Mouse (Mus musculus): ENCODE measurements around the gene Dennd6b. TPM values are rescaled to one million over a fixed set of nuclear protein-coding genes. Genes with fewer than 3 reads are reported as not detected.

Dennd6b gene
- polyA plus RNA-seq, 1 experiment from 2014 or later: 3.2 TPM

GRCm38 (mm10) chr15:89147895-89148294 is 48.4 kb downstream of the Dennd6b start:
- Histone ChIP-seq H3K9me3 (ENCODE audit: control insufficient read depth) (no peaks in the 10 kb centered on the region), H3K36me3 (ENCODE audit: control insufficient read depth, insufficient read depth) (no peaks in the 10 kb centered on the region), H3K9ac (ENCODE audit: low read depth, low read length) (no peak overlapping the region), H3K4me2 (replicated peaks; ENCODE audit: low read depth) (no peak overlapping the region), H3K4me3 (ENCODE audit: low read depth, low read length) (no peak overlapping the region), H3K4me1 (replicated peaks; ENCODE audit: control insufficient read depth, insufficient read depth, low read length) (peaks cover 3% of the 10 kb centered on the region; the same call in 1 of the 2 replicates), H3K27ac (ENCODE audit: low read depth, low read length) (no peak overlapping the region), H3K27me3 (replicated peaks; ENCODE audit: control insufficient read depth, insufficient read depth, low read length) (peaks cover 48% of the 10 kb centered on the region)
- ATAC-seq: no peak
- 54% methylated on average over 4 of the region's 4 CpGs for WGBS
- no peak for TF ChIP-seq CTCF (IDR thresholded peaks at IDR 0.05; ENCODE audit: low read depth)

- no peak for TF ChIP-seq CTCF (IDR thresholded peaks at IDR 0.05; ENCODE audit: low read depth)
- 21% methylated on average over 10 of the region's 10 CpGs for WGBS
- no peaks in the 10 kb centered on the region for H3K36me3 ChIP-seq (ENCODE audit: control insufficient read depth, insufficient read depth)
- peaks cover 3% of the 10 kb centered on the region; the same call in 1 of the 2 replicates for H3K4me1 ChIP-seq (replicated peaks; ENCODE audit: control insufficient read depth, insufficient read depth, low read length)
- H3K9me3 ChIP-seq (ENCODE audit: control insufficient read depth): no peaks in the 10 kb centered on the region
- peaks cover 52% of the 10 kb centered on the region for H3K27me3 ChIP-seq (replicated peaks; ENCODE audit: control insufficient read depth, insufficient read depth, low read length)
- no peak for ATAC-seq
- H3K27ac ChIP-seq (ENCODE audit: low read depth, low read length): no peak overlapping the region
- peak overlapping the region; percentile 58; the same call in 1 of the 2 replicates for H3K4me2 ChIP-seq (replicated peaks; ENCODE audit: low read depth)
- H3K9ac ChIP-seq (ENCODE audit: low read depth, low read length): no peak overlapping the region
- peak overlapping the region; percentile 28 for H3K4me3 ChIP-seq (ENCODE audit: low read depth, low read length)
Observed at GRCm38 (mm10) chr15:89147456-89147855, 48.8 kb downstream of the Dennd6b start.

GRCm38 (mm10) chr15:89147024-89147423 is 49.3 kb downstream of the Dennd6b start:
- WGBS: 8% methylated on average over 15 of the region's 16 CpGs

GRCm38 (mm10) chr15:89146537-89146936 is 49.8 kb downstream of the Dennd6b start:
- Histone ChIP-seq H3K36me3 (ENCODE audit: control insufficient read depth, insufficient read depth) (no peaks in the 10 kb centered on the region), H3K4me1 (replicated peaks; ENCODE audit: control insufficient read depth, insufficient read depth, low read length) (peaks cover 3% of the 10 kb centered on the region; the same call in 1 of the 2 replicates), H3K27ac (ENCODE audit: low read depth, low read length) (no peak overlapping the region), H3K9ac (ENCODE audit: low read depth, low read length) (no peak overlapping the region), H3K4me2 (replicated peaks; ENCODE audit: low read depth) (peak overlapping the region; percentile 58), H3K9me3 (ENCODE audit: control insufficient read depth) (no peaks in the 10 kb centered on the region), H3K4me3 (ENCODE audit: low read depth, low read length) (peak overlapping the region; percentile 28), H3K27me3 (replicated peaks; ENCODE audit: control insufficient read depth, insufficient read depth, low read length) (peaks cover 61% of the 10 kb centered on the region)
- WGBS: 1% methylated on average over 27 of the region's 27 CpGs
- ATAC-seq: no peak
- TF ChIP-seq CTCF (IDR thresholded peaks at IDR 0.05; ENCODE audit: low read depth): no peak

More at GRCm38 (mm10) chr15:89147024-89147423, 49.3 kb downstream of the Dennd6b start:
- no peak for TF ChIP-seq CTCF (IDR thresholded peaks at IDR 0.05; ENCODE audit: low read depth)
- Histone ChIP-seq H3K4me1 (replicated peaks; ENCODE audit: control insufficient read depth, insufficient read depth, low read length) (peaks cover 3% of the 10 kb centered on the region; the same call in 1 of the 2 replicates), H3K27ac (ENCODE audit: low read depth, low read length) (no peak overlapping the region), H3K4me2 (replicated peaks; ENCODE audit: low read depth) (peak overlapping the region; percentile 58), H3K4me3 (ENCODE audit: low read depth, low read length) (peak overlapping the region; percentile 28), H3K27me3 (replicated peaks; ENCODE audit: control insufficient read depth, insufficient read depth, low read length) (peaks cover 56% of the 10 kb centered on the region), H3K9ac (ENCODE audit: low read depth, low read length) (no peak overlapping the region), H3K36me3 (ENCODE audit: control insufficient read depth, insufficient read depth) (no peaks in the 10 kb centered on the region), H3K9me3 (ENCODE audit: control insufficient read depth) (no peaks in the 10 kb centered on the region)
- no peak for ATAC-seq

GRCm38 (mm10) chr15:89145813-89146350 is 50.4 kb downstream of the Dennd6b start:
- no peak overlapping the region for H3K9ac ChIP-seq (ENCODE audit: low read depth, low read length)
- H3K36me3 ChIP-seq (ENCODE audit: control insufficient read depth, insufficient read depth): no peaks in the 10 kb centered on the region
- peaks cover 3% of the 10 kb centered on the region; the same call in 1 of the 2 replicates for H3K4me1 ChIP-seq (replicated peaks; ENCODE audit: control insufficient read depth, insufficient read depth, low read length)
- no peaks in the 10 kb centered on the region for H3K9me3 ChIP-seq (ENCODE audit: control insufficient read depth)
- H3K4me3 ChIP-seq (ENCODE audit: low read depth, low read length): no peak overlapping the region
- peaks cover 68% of the 10 kb centered on the region for H3K27me3 ChIP-seq (replicated peaks; ENCODE audit: control insufficient read depth, insufficient read depth, low read length)
- WGBS: 69% methylated on average over 24 of the region's 24 CpGs
- no peak for TF ChIP-seq CTCF (IDR thresholded peaks at IDR 0.05; ENCODE audit: low read depth)
- no peak for ATAC-seq
- no peak overlapping the region for H3K27ac ChIP-seq (ENCODE audit: low read depth, low read length)
- peak overlapping the region; percentile 58 for H3K4me2 ChIP-seq (replicated peaks; ENCODE audit: low read depth)

- no peak overlapping the region for H3K4me2 ChIP-seq (replicated peaks; ENCODE audit: low read depth)
- 73% methylated on average over 11 of the region's 11 CpGs for WGBS
- no peaks in the 10 kb centered on the region for H3K36me3 ChIP-seq (ENCODE audit: control insufficient read depth, insufficient read depth)
- TF ChIP-seq CTCF (IDR thresholded peaks at IDR 0.05; ENCODE audit: low read depth): no peak
- no peaks in the 10 kb centered on the region for H3K9me3 ChIP-seq (ENCODE audit: control insufficient read depth)
- peaks cover 72% of the 10 kb centered on the region for H3K27me3 ChIP-seq (replicated peaks; ENCODE audit: control insufficient read depth, insufficient read depth, low read length)
- no peak overlapping the region for H3K4me3 ChIP-seq (ENCODE audit: low read depth, low read length)
- ATAC-seq: no peak
- no peak overlapping the region for H3K27ac ChIP-seq (ENCODE audit: low read depth, low read length)
- H3K4me1 ChIP-seq (replicated peaks; ENCODE audit: control insufficient read depth, insufficient read depth, low read length): peaks cover 3% of the 10 kb centered on the region; the same call in 1 of the 2 replicates
- H3K9ac ChIP-seq (ENCODE audit: low read depth, low read length): no peak overlapping the region
Observed at GRCm38 (mm10) chr15:89144965-89145364, 51.3 kb downstream of the Dennd6b start.

Data from intestine, postnatal 0 days (tissue).